Mouse (Mus musculus): ENCODE data around the gene Srebf1. TPM values are rescaled to one million over a fixed set of nuclear protein-coding genes. Genes with fewer than 3 reads are reported as not detected.

Srebf1 gene
- total RNA-seq, 2 experiments from 2014 or later: 29.0 to 32.0 TPM

- DNase-seq: no peak
- intact Hi-C loops (cut with DNase I): no loop called here
Measured at GRCm38 (mm10) chr11:60209933-60210249, 12.5 kb downstream of the Srebf1 start.

DNA sequence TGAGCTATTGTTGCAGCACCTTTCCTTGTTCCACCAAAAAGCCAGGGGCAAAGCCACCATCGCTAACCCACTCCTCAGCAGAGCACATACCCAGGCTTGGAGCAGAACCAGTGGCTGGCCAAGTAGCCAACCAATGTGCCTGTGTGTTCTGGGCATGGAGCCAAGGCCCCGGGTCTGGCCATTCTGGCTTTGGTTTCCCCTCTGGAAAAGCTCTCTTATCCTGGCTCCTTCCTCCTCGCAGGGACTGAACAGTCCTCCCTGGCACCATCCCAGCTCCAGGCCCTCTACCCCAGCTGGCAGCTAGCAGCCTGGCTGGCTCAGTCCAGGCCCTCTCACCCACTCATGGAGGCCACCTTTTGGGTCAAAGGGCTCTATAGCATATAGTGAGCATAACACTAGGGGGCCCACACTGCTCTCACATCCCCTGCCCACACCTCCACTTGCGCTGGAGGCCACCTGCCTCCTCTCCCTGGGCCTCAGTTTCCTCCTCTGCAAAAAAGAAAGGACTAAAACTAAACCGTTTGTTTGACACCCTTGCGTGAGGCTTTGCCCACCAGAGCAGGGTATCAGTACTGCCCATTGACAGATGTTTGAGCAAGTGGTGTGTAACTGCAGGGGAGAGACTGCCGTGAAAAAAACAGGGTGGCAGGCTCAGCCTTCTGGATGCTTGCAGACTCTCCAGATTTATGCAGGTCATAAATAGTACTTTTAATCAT, 13.0 kb downstream of the Srebf1 start:
- peak; percentile 78 to 85 for DNase-seq
- intact Hi-C loops (cut with DNase I): no loop called here

DNA sequence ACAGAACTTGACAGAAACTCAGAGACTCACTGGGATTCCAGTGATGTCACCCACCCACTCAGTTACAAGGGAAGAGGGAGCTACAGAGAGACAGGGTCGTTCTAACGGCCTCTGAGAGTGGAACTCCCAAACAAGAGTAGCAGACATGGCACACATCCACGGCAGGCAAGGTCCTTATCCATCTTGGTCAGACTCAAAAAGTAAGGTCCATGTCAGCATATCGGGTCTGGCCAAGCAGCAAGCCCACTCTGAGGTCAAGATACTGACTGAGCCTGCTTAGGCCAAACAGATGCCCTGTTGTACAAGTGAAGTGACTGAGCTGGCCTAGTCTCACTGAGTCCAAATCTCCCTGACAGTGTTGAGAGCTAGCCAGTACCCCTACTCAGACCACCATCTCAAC, 13.7 kb downstream of the Srebf1 start:
- no peak for DNase-seq
- intact Hi-C loops (cut with DNase I): no loop called here

GRCm38 (mm10) chr11:60208201-60208600, 14.2 kb downstream of the Srebf1 start:
- no peak for DNase-seq
- intact Hi-C loops (cut with DNase I): no loop called here

GRCm38 (mm10) chr11:60206207-60206606, 16.2 kb downstream of the Srebf1 start:
- intact Hi-C loops (cut with DNase I): no loop called here
- DNase-seq: no peak

DNA sequence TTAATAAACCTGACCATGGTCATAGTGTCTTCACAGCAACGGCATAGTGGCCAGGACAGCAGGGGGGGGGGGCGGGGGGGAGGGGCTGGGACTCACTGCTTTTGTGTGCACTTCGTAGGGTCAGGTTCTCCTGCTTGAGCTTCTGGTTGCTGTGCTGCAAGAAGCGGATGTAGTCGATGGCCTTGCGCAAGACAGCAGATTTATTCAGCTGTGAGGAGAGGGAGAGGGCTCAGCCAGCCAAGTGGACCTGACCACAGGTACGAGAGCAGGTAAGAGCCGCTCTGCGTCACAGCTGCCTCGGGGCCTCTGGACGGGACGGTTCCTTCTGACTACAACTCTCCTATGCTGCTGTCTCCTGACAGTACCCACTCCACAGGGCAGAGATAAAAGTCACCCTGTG, 17.4 kb downstream of the Srebf1 start:
- no peak for DNase-seq
- intact Hi-C loops (cut with DNase I): no loop called here

DNA sequence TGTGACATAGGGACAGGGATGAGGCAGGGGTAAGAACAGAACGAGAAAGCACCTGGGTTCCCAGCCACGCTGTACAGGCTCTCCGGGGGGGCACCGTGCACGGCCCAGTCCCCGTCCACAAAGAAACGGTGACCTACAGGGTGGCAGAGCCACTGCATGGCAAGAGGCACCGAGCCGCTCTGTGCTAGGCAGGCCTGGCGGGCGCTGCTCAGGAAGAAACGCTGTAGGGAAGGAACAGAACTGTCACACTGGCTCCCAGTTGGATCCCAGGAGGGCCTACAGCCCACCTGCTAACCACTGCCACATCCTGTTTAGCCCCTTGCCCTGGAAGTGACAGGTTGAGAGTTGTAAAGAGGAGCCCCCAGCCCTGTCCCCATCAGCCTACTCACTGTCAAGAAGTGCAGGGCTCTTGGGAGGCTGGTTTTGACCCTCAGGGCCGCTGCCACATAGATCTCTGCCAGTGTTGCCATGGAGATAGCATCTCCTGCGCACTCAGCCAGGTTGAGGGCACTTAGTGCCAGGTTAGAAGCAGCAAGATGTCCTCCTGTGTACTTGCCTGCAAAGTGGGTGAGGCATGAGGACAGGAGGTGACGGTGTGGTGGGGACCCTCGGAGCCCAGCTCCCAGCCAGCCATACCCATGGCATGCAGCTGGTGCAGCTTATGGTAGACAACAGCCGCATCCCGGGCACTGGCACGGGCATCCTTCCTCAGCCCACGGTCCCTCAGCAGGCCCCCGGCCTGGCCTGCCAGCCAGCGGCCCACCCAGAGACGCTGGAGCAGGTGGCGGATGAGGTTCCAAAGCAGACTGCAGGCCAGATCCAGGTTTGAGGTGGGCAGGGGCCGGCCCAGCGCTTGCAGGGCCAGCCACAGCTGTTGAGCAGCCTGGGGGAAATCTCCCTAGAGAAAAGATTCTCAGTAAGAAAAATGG, 19.4 kb downstream of the Srebf1 start:
- intact Hi-C loops (cut with DNase I): no loop called here
- no peak for DNase-seq

DNA sequence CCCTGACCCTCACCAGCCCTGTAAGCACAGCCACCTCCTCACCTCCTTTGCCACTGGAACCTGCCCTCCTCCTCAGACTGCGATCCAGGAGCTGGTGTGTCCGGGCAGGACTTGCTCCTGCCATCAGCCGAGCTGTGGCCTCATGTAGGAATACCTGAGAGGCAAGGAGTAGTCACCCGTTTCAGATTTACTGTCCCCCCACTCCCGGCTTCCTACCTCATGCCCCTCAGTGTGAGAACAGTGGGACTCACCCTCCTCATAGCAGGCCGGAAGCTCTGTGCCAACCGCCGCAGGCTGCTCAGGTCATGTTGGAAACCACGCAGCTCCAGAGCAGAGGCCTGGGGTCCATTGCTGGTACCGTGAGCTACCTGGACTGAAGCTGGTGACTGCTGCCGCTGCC, 22.0 kb downstream of the Srebf1 start:
- intact Hi-C loops (cut with DNase I): loop anchor here (2.0 kb wide), 1 partner anchor 94 kb away; no protein-coding TSS in a partner anchor
- no peak for DNase-seq

- intact Hi-C loops (cut with DNase I): loop anchor here (1.0 to 2.0 kb wide), 3 partner anchors 95 to 213 kb away; no protein-coding TSS in a partner anchor
Measured at GRCm38 (mm10) chr11:60199702-60200184, 22.6 kb downstream of the Srebf1 start.

DNA sequence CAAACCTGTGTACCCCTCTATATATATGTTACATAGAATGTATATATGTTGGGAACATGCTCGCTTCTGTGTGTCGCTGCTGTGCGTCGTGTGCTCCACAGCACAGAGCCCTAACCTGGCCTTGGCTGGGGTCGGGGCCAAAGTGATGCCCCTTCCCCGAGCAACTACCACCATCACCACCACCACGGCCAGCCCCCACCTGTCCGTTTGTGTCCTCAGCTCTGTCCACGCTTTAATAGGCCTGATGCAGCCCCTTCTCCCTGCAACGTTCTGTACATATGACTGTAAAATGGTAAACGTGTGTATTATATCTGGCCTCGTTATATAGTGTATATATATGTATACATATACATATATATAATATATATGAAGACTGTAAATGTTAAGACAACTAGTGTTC, 23.7 kb downstream of the Srebf1 start:
- intact Hi-C loops (cut with DNase I): loop anchor here (1.0 to 2.0 kb wide), 2 partner anchors 94 to 214 kb away; no protein-coding TSS in a partner anchor
- DNase-seq: no peak

More at GRCm38 (mm10) chr11:60199702-60200184, 22.6 kb downstream of the Srebf1 start:
- peak; percentile 91 to 96 for DNase-seq

DNA sequence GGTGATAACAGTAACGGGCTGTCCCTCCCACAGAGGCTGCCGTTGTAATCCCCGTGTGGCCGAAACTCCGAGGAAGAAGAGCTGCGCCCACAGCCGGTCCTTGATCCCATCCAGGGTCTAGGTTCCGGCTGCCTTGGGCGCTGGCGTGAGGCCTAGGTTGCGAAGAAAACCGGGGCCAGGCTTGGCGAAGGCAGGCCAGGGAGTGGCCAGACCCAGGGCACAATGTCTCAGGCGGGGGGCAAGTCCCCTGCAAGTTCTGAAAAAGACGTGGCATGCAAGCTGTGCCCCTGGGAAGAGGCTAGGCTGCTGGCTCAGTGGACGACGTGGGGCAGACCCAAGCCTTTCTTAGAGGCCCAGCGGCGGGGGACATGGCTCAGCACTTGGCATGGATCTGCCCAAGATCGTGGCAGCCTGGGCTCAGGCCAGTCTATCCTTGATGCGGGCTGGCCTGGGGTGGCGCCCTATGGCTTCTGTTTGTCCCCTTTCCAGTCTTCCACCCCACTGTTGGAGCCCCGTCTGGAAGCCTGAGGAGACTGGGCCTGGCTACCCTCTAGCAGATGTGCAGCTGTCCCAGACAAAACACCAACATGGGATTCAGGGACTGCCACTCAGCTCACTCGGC, 24.3 kb downstream of the Srebf1 start:
- intact Hi-C loops (cut with DNase I): loop anchor here (2.0 kb wide), 1 partner anchor 215 kb away; no protein-coding TSS in a partner anchor
- DNase-seq: no peak

- no peak for DNase-seq
- intact Hi-C loops (cut with DNase I): no loop called here
Measured at GRCm38 (mm10) chr11:60196344-60196743, 26.0 kb downstream of the Srebf1 start.

GRCm38 (mm10) chr11:60195108-60195507, 27.3 kb downstream of the Srebf1 start:
- no peak for DNase-seq
- intact Hi-C loops (cut with DNase I): loop anchor here (2.0 kb wide), 1 partner anchor 90 kb away; the partner anchor contains the start of gene Rai1

DNA sequence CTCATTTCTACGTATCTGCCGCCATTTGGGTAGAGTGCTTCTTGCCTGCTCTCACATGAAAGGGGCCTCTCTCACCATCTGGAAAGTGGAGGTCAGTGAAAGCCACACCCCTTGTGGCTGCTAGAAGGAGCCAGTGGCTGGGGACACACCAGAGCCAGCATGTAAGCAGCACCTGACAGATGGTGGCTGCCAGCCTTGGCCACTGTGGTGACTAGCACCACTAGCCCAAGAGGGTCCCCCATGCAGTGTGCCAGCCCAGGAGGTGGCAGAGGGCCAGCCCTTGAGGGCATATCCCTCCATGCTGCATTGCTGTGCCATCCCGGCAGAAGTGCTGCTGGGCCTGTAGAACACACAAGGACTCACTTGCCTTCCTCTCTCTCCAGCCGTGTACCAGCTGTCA, 28.8 kb downstream of the Srebf1 start:
- no peak for DNase-seq
- intact Hi-C loops (cut with DNase I): no loop called here

- intact Hi-C loops (cut with DNase I): no loop called here
- no peak for DNase-seq
Measured at GRCm38 (mm10) chr11:60192534-60192933, 29.8 kb downstream of the Srebf1 start.

GRCm38 (mm10) chr11:60190055-60190641, 32.2 kb downstream of the Srebf1 start:
- intact Hi-C loops (cut with DNase I): no loop called here

DNA sequence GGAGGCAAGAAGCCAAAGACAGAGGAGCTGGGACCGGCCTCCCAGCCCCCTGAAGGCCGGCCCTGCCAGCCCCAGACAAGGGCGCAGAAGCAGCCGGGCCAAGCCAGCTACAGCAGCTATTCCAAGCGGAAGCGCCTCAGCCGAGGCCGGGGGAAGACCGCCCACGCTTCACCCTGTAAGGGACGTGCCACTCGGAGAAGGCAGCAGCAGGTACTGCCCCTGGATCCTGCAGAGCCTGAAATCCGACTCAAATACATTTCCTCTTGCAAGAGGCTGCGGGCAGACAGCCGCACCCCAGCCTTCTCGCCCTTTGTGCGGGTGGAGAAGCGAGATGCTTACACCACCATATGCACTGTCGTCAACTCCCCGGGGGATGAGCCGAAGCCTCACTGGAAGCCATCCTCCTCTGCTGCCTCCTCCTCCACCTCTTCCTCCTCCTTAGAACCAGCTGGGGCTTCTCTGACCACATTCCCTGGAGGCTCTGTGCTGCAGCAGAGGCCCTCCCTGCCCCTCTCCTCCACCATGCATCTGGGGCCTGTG, 32.8 kb downstream of the Srebf1 start:
- DNase-seq: peak; percentile 66
- intact Hi-C loops (cut with DNase I): no loop called here

More at GRCm38 (mm10) chr11:60190055-60190641, 32.2 kb downstream of the Srebf1 start:
- no peak for DNase-seq

DNA sequence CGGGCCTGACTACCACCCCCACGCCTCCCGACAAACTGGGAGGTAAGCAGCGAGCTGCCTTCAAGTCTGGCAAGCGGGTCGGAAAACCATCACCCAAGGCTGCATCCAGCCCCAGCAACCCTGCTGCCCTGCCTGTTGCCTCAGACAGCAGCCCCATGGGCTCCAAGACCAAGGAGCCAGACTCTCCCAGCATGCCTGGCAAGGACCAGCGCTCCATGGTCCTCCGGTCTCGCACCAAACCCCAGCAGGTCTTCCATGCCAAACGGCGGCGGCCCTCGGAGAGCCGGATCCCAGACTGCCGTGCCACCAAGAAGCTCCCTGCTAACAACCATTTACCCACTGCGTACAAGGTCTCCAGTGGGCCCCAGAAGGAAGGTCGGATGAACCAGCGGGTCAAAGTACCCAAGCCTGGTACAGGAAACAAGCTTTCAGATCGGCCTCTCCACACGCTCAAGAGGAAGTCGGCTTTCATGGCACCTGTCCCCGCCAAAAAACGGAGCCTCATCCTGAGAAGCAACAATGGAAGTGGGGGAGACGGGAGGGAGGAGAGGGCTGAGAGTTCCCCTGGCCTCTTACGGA, 34.0 kb downstream of the Srebf1 start:
- intact Hi-C loops (cut with DNase I): no loop called here
- no peak for DNase-seq

- no peak for DNase-seq
- intact Hi-C loops (cut with DNase I): no loop called here
Measured at GRCm38 (mm10) chr11:60187070-60187469, 35.3 kb downstream of the Srebf1 start.
